Mouse (Mus musculus): Measurements from ENCODE around the gene Mier3.

- TF ChIP-seq POLR2A (IDR thresholded peaks at IDR 0.05; ENCODE audit: borderline replicate concordance, low read depth, low read length) (no peak), CTCF (IDR thresholded peaks at IDR 0.05; ENCODE audit: low read depth, low read length) (no peak)
Observed at GRCm38 (mm10) chr13:111680679-111681078, at the start of gene Mier3.

Measured in bone marrow macrophage, adult 2 months (primary cell).